Mouse (Mus musculus) embryonic fibroblast, embryonic 13.5 days (primary cell): ENCODE measurements around the gene Pard6a.

Experiments used
- CTCF ChIP-seq: IDR thresholded peaks from 2 replicates; pipeline ENCODE4 v1.5.1; 2011; ENCODE audit warnings: mild to moderate bottlenecking, control low read depth, low read length, moderate library complexity, borderline replicate concordance; ENCODE audit not compliant: insufficient read depth
- POLR2A ChIP-seq: IDR thresholded peaks from 2 replicates; pipeline ENCODE4 v1.6.1; 2011; ENCODE audit warnings: low read depth, mild to moderate bottlenecking, control low read depth, low read length, moderate library complexity

- TF ChIP-seq CTCF (no peak), POLR2A (no peak)
These were observed 3.7 kb upstream of the Pard6a start for GRCm38 (mm10) chr8:105697196-105697780.
